Mouse (Mus musculus) bone marrow, adult 2 months (tissue): ENCODE results near the gene Rtn4rl1. TPM values are rescaled to one million over a fixed set of nuclear protein-coding genes. Genes with fewer than 3 reads are reported as not detected.
"Not testable (repeated sequence)": the region's sequence is repeated elsewhere in the genome, so short reads cannot be mapped to it uniquely, and the experiment has no call there.

Experiments used
- H3K27ac ChIP-seq: fragments of 200-500 bp; 2 replicates; pipeline ENCODE4 v1.5.1; 2012; ENCODE audit warnings: low read depth, mild to moderate bottlenecking, control low read depth, inconsistent platforms, low read length; ENCODE audit not compliant: control insufficient read depth, poor library complexity, insufficient read depth
- H3K4me1 ChIP-seq: fragments of 200-500 bp; 2 replicates; pipeline ENCODE4 v1.6.1; 2011; ENCODE audit warnings: low read length; ENCODE audit not compliant: control insufficient read depth, insufficient read depth
- H3K4me3 ChIP-seq: fragments of 200-500 bp; replicated peaks from 2 replicates; pipeline ENCODE3; 2011; ENCODE audit warnings: mild to moderate bottlenecking, low read depth, low read length, control low read depth; ENCODE audit not compliant: control insufficient read depth
- CTCF ChIP-seq: fragments of 200-500 bp; IDR thresholded peaks from 2 replicates; pipeline ENCODE4 v1.5.1; 2011; ENCODE audit warnings: low read length, control low read depth; ENCODE audit not compliant: control insufficient read depth, insufficient read depth
- POLR2A ChIP-seq: fragments of 200-500 bp; IDR thresholded peaks from 2 replicates; pipeline ENCODE4 v1.6.1; 2011; ENCODE audit warnings: low read depth, mild to moderate bottlenecking, control low read depth, low read length, borderline replicate concordance; ENCODE audit not compliant: control insufficient read depth
- WGBS: fragments of 180-500 bp; shearing (Covaris S2); methylation state at CpG from one replicate; pipeline ENCODE4 v1.1.7; 2018; 5-methylcytosine and 5-hydroxymethylcytosine counted together
- polyA plus RNA-seq: library from polyadenylated mRNA; stranded (reverse); fragments of >200 nt; gene quantifications from 2 replicates; pipeline ENCODE4 v1.2.4, GENCODE M21; 2011; ENCODE audit warnings: low replicate concordance; ENCODE audit not compliant: missing spikeins, insufficient read depth, insufficient read length

The Rtn4rl1 gene
- polyA plus RNA-seq, 1 experiment, result 0.85 TPM

- WGBS, result 80% methylated on average over 8 of the region's 8 CpGs
- TF ChIP-seq CTCF, result no peak
- TF ChIP-seq POLR2A, result no peak
- H3K4me3 ChIP-seq, result no peak overlapping the region
- H3K27ac ChIP-seq, result no peak overlapping the region
- no peaks in the 10 kb centered on the region for H3K4me1 ChIP-seq
These were observed 94.9 kb downstream of the Rtn4rl1 start for GRCm38 (mm10) chr11:75288517-75288916.

GRCm38 (mm10) chr11:75289120-75289519 lies 95.5 kb downstream of the Rtn4rl1 start:
- Histone ChIP-seq H3K4me3 (no peak overlapping the region), H3K27ac (no peak overlapping the region), H3K4me1 (no peaks in the 10 kb centered on the region)
- WGBS, result 59% methylated on average over 2 of the region's 2 CpGs
- TF ChIP-seq CTCF, result no peak
- TF ChIP-seq POLR2A, result no peak

GRCm38 (mm10) chr11:75290566-75291271 lies 97.1 kb downstream of the Rtn4rl1 start:
- H3K27ac ChIP-seq, result no peak overlapping the region
- WGBS, result 18% methylated on average over 6 of the region's 6 CpGs
- TF ChIP-seq POLR2A, result no peak
- TF ChIP-seq CTCF, result peak; percentile 53

GRCm38 (mm10) chr11:75291389-75292215 lies 98.0 kb downstream of the Rtn4rl1 start:
- Histone ChIP-seq H3K4me3 (no peak overlapping the region), H3K4me1 (no peaks in the 10 kb centered on the region), H3K27ac (no peak overlapping the region)
- no peak for TF ChIP-seq POLR2A
- TF ChIP-seq CTCF, result no peak
- 73% methylated on average over 25 of the region's 25 CpGs for WGBS

More at GRCm38 (mm10) chr11:75290566-75291271, 97.1 kb downstream of the Rtn4rl1 start:
- Histone ChIP-seq H3K4me1 (no peaks in the 10 kb centered on the region), H3K4me3 (no peak overlapping the region)

GRCm38 (mm10) chr11:75292281-75292680 lies 98.7 kb downstream of the Rtn4rl1 start:
- H3K4me3 ChIP-seq, result no peak overlapping the region
- H3K27ac ChIP-seq, result no peak overlapping the region
- 90% methylated on average over 7 of the region's 7 CpGs for WGBS
- H3K4me1 ChIP-seq, result no peaks in the 10 kb centered on the region
- TF ChIP-seq POLR2A (no peak), CTCF (no peak)

GRCm38 (mm10) chr11:75293852-75294361 lies 100.3 kb downstream of the Rtn4rl1 start:
- 78% methylated on average over 21 of the region's 21 CpGs for WGBS
- no peak for TF ChIP-seq CTCF
- TF ChIP-seq POLR2A, result no peak

GRCm38 (mm10) chr11:75294862-75295261 lies 101.3 kb downstream of the Rtn4rl1 start:
- Histone ChIP-seq H3K4me3 (no peak overlapping the region), H3K4me1 (no peaks in the 10 kb centered on the region), H3K27ac (no peak overlapping the region)
- WGBS, result 19% methylated on average over 9 of the region's 9 CpGs
- TF ChIP-seq CTCF (no peak), POLR2A (no peak)

More at GRCm38 (mm10) chr11:75293852-75294361, 100.3 kb downstream of the Rtn4rl1 start:
- H3K4me1 ChIP-seq, result no peaks in the 10 kb centered on the region
- H3K4me3 ChIP-seq, result no peak overlapping the region
- no peak overlapping the region for H3K27ac ChIP-seq

- H3K4me3 ChIP-seq, H3K27ac ChIP-seq, H3K4me1 ChIP-seq: not testable (repeated sequence)
- 71% methylated on average over 5 of the region's 5 CpGs for WGBS
These were observed 102.0 kb downstream of the Rtn4rl1 start for GRCm38 (mm10) chr11:75295534-75295933.
